Mouse (Mus musculus): ENCODE data around the gene Pglyrp1. TPM values are rescaled to one million over a fixed set of nuclear protein-coding genes. Genes with fewer than 3 reads are reported as not detected.

Gene Pglyrp1
- polyA plus RNA-seq, 2 experiments from 2014 or later: 275 to 290 TPM

Other genes with a start within 250 kb of the Pglyrp1 start
- not detected for gene Psg21, start 214.6 kb upstream of the Pglyrp1 start, polyA plus RNA-seq (2017; shearing (Covaris generic))
- not detected for gene Psg20, start 185.1 kb upstream of the Pglyrp1 start, polyA plus RNA-seq (2017; shearing (Covaris generic))
- not detected for gene Psg22, start 153.2 kb upstream of the Pglyrp1 start, polyA plus RNA-seq (2017; shearing (Covaris generic))
- gene Psg19, start 72.8 kb upstream of the Pglyrp1 start, polyA plus RNA-seq (2017; shearing (Covaris generic)): not detected
- not detected for gene Psg17, start 49.7 kb upstream of the Pglyrp1 start, polyA plus RNA-seq (2017; shearing (Covaris generic))
- gene Mill2, start 31.4 kb upstream of the Pglyrp1 start, polyA plus RNA-seq (2017; shearing (Covaris generic)): not detected
- gene Ccdc61, start 39.1 kb downstream of the Pglyrp1 start, polyA plus RNA-seq (2017; shearing (Covaris generic)): 1 to 10 TPM; 5.3 to 9.2 TPM
- not detected for gene Nova2, start 54.6 kb downstream of the Pglyrp1 start, polyA plus RNA-seq (2017; shearing (Covaris generic))
- gene Nanos2, start 116.1 kb downstream of the Pglyrp1 start, polyA plus RNA-seq (2017; shearing (Covaris generic)): under 1 TPM in 1 of 2 experiments, not detected in 1; 0.31 TPM
- gene Mypop, start 119.9 kb downstream of the Pglyrp1 start, polyA plus RNA-seq (2017; shearing (Covaris generic)): 1 to 10 TPM; 2.2 to 2.8 TPM
- gene Irf2bp1, start 132.7 kb downstream of the Pglyrp1 start, polyA plus RNA-seq (2017; shearing (Covaris generic)): 1 to 10 TPM; 2.0 to 3.0 TPM
- under 1 TPM in 1 of 2 experiments, not detected in 1; 0.16 TPM for gene Foxa3, start 152.2 kb downstream of the Pglyrp1 start, polyA plus RNA-seq (2017; shearing (Covaris generic))
- 10 to 100 TPM in 1 of 2 experiments, 1 to 10 TPM in 1; 10.0 to 10.3 TPM for gene Sympk, start 153.0 kb downstream of the Pglyrp1 start, polyA plus RNA-seq (2017; shearing (Covaris generic))
- gene Rsph6a, start 183.4 kb downstream of the Pglyrp1 start, polyA plus RNA-seq (2017; shearing (Covaris generic)): not detected
- gene Dmwd, start 204.9 kb downstream of the Pglyrp1 start, polyA plus RNA-seq (2017; shearing (Covaris generic)): not detected
- gene Dmpk, start 212.5 kb downstream of the Pglyrp1 start, polyA plus RNA-seq (2017; shearing (Covaris generic)): not detected
- under 1 TPM in 1 of 2 experiments, not detected in 1; 0.25 TPM for gene Six5, start 223.3 kb downstream of the Pglyrp1 start, polyA plus RNA-seq (2017; shearing (Covaris generic))
- not detected for gene Gm4969, start 247.0 kb downstream of the Pglyrp1 start, polyA plus RNA-seq (2017; shearing (Covaris generic))
- 10 to 100 TPM; 17.1 to 17.7 TPM for gene Fbxo46, start 248.5 kb downstream of the Pglyrp1 start, polyA plus RNA-seq (2017; shearing (Covaris generic))

Data from activated CD4-positive, CD25-positive, alpha-beta regulatory T cell, adult 4 months (primary cell).